Mouse (Mus musculus) 3T3-L1 (cell line): Measurements from ENCODE around the gene Kras.

Experiments used
- DNase-seq: peaks from one replicate; pipeline ENCODE4 v3.0.0-alpha.2; 2015; ENCODE audit warnings: low read depth, low spot score

Gene Kras

GRCm38 (mm10) chr6:145250185-145250791 is at the start of gene Kras:
TSS of gene Kras (minus strand) at chr6:145250239.
- DNase-seq = peak; percentile 79

GRCm38 (mm10) chr6:145297626-145298025 is 47.6 kb upstream of the Kras start:
- DNase-seq = no peak

- DNase-seq = no peak
Measured at GRCm38 (mm10) chr6:145296979-145297378, 46.9 kb upstream of the Kras start.

GRCm38 (mm10) chr6:145295171-145295570 is 45.1 kb upstream of the Kras start:
- DNase-seq = no peak

- DNase-seq = no peak
Measured at GRCm38 (mm10) chr6:145293156-145293555, 43.1 kb upstream of the Kras start.

- DNase-seq = peak; percentile 68
Measured at GRCm38 (mm10) chr6:145291383-145292289, 41.6 kb upstream of the Kras start.

GRCm38 (mm10) chr6:145285656-145286055 is 35.6 kb upstream of the Kras start:
- no peak for DNase-seq

- DNase-seq = no peak
Measured at GRCm38 (mm10) chr6:145284286-145284685, 34.2 kb upstream of the Kras start.

GRCm38 (mm10) chr6:145277138-145277763 is 27.2 kb upstream of the Kras start:
- DNase-seq = no peak

GRCm38 (mm10) chr6:145276265-145276780 is 26.3 kb upstream of the Kras start:
- DNase-seq = peak; percentile 58

- no peak for DNase-seq
Measured at GRCm38 (mm10) chr6:145275586-145276219, 25.7 kb upstream of the Kras start.

GRCm38 (mm10) chr6:145273971-145274620 is 24.1 kb upstream of the Kras start:
- peak; percentile 51 for DNase-seq

GRCm38 (mm10) chr6:145272142-145272937 is 22.3 kb upstream of the Kras start:
- DNase-seq = no peak

- DNase-seq = no peak
Measured at GRCm38 (mm10) chr6:145269313-145269845, 19.3 kb upstream of the Kras start.

- no peak for DNase-seq
Measured at GRCm38 (mm10) chr6:145267692-145268091, 17.7 kb upstream of the Kras start.

- no peak for DNase-seq
Measured at GRCm38 (mm10) chr6:145262314-145262713, 12.3 kb upstream of the Kras start.

- no peak for DNase-seq
Measured at GRCm38 (mm10) chr6:145256701-145257073, 6.6 kb upstream of the Kras start.

GRCm38 (mm10) chr6:145255952-145256700 is 6.1 kb upstream of the Kras start:
- DNase-seq = no peak

- no peak for DNase-seq
Measured at GRCm38 (mm10) chr6:145250820-145251219, 781 bp upstream of the Kras start.
